Mouse (Mus musculus) embryonic fibroblast, embryonic 13.5 days (primary cell): Measurements from ENCODE around the gene Ptprn2.

ENCODE experiments used
- CTCF ChIP-seq: IDR thresholded peaks from 2 replicates; pipeline ENCODE4 v1.5.1; 2011; ENCODE audit warnings: mild to moderate bottlenecking, control low read depth, low read length, moderate library complexity, borderline replicate concordance; ENCODE audit not compliant: insufficient read depth
- POLR2A ChIP-seq: IDR thresholded peaks from 2 replicates; pipeline ENCODE4 v1.6.1; 2011; ENCODE audit warnings: low read depth, mild to moderate bottlenecking, control low read depth, low read length, moderate library complexity

DNA sequence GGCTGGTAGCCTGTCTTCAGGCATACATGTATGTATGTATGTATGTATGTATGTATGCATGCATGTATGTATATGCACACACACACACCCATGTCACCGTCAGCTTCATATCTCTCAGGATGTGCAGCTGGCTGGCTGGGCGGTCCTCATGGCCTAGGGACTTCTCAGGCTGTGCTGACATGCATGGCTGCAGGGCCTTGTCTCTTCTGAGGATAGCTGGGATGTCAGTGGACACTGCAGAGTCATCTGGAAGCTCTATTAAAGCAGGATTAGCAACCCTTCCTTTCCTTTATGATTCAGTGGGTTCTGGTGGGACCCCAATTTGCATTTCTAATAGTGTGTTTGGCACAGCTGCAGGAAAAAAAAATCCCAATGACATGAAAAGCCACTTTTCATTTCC lies 473.6 kb downstream of the Ptprn2 start:
- TF ChIP-seq POLR2A (no peak), CTCF (no peak)
